Mouse (Mus musculus): Measurements from ENCODE around the gene Arntl. TPM values are rescaled to one million over a fixed set of nuclear protein-coding genes. Genes with fewer than 3 reads are reported as not detected.

Arntl gene
- polyA plus RNA-seq, 1 experiment from 2014 or later = 7.6 TPM

DNA sequence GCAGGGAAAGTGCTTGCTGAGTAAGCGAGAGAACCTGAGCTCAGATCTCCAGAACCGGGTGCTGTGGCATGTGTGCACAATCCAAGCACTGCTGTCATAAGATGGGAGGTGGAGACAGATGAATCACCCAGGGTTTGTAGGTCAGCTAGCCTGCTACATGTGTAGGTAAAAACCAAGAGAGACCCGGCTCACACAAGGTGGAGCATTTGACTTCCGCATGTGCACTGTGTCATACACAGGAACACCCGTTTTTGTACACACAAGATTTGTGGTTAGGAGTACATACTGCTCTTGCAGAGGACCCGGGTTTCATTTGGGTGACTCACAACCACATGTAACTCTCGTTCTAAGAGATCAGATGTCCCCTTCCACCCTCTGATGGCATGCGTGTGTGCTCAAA is 23.5 kb upstream of the Arntl start:
- Histone ChIP-seq H3K27me3 (ENCODE audit: control insufficient read depth, insufficient read depth, low read length) (no peaks in the 10 kb centered on the region), H3K4me3 (ENCODE audit: low read depth, low read length) (no peak overlapping the region), H3K27ac (ENCODE audit: low read depth, low read length) (no peak overlapping the region), H3K9ac (ENCODE audit: low read depth, low read length) (no peak overlapping the region), H3K4me1 (ENCODE audit: control insufficient read depth, insufficient read depth, low read length) (peaks cover 6% of the 10 kb centered on the region; the same call in 1 of the 2 replicates), H3K9me3 (replicated peaks; ENCODE audit: control insufficient read depth, low read length) (no peaks in the 10 kb centered on the region), H3K36me3 (ENCODE audit: control insufficient read depth, insufficient read depth, low read length) (no peaks in the 10 kb centered on the region), H3K4me2 (no peak overlapping the region)
- 78% methylated on average over 8 of the region's 8 CpGs for WGBS (ENCODE audit: insufficient replicate concordance)
- no peak for ATAC-seq (replicated peaks; ENCODE audit: insufficient number of reproducible peaks, low FRiP score, low TSS enrichment)

DNA sequence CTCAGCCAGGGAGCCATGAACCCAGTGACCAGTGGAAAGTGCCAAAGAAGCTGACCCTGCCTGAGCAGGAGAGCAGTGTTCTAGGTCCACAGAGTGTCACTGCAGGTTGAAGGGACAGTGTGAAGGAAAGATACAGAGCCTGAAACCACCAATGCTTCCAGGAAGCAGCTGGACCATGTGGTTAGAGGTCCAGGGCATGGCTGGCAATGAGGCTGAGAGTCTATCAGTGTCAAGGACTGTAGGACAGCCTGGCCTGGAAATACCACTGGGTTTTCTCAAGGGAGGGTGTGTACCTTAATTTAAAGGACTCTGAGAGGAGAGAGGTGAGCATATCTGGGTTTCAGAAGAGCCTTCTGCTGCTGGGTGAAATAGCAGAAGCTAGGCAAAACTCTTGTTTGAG is 22.2 kb upstream of the Arntl start:
- Histone ChIP-seq H3K36me3 (ENCODE audit: control insufficient read depth, insufficient read depth, low read length) (no peaks in the 10 kb centered on the region), H3K27me3 (ENCODE audit: control insufficient read depth, insufficient read depth, low read length) (no peaks in the 10 kb centered on the region), H3K9me3 (replicated peaks; ENCODE audit: control insufficient read depth, low read length) (no peaks in the 10 kb centered on the region), H3K4me3 (ENCODE audit: low read depth, low read length) (no peak overlapping the region), H3K4me2 (no peak overlapping the region), H3K4me1 (ENCODE audit: control insufficient read depth, insufficient read depth, low read length) (peaks cover 6% of the 10 kb centered on the region; the same call in 1 of the 2 replicates), H3K27ac (ENCODE audit: low read depth, low read length) (no peak overlapping the region), H3K9ac (ENCODE audit: low read depth, low read length) (no peak overlapping the region)
- no peak for ATAC-seq (replicated peaks; ENCODE audit: insufficient number of reproducible peaks, low FRiP score, low TSS enrichment)

GRCm38 (mm10) chr7:113186041-113186800 is 21.0 kb upstream of the Arntl start:
- Histone ChIP-seq H3K27me3 (ENCODE audit: control insufficient read depth, insufficient read depth, low read length) (no peaks in the 10 kb centered on the region), H3K4me3 (ENCODE audit: low read depth, low read length) (no peak overlapping the region), H3K36me3 (ENCODE audit: control insufficient read depth, insufficient read depth, low read length) (no peaks in the 10 kb centered on the region), H3K9ac (ENCODE audit: low read depth, low read length) (no peak overlapping the region), H3K4me2 (no peak overlapping the region), H3K27ac (ENCODE audit: low read depth, low read length) (no peak overlapping the region), H3K9me3 (replicated peaks; ENCODE audit: control insufficient read depth, low read length) (no peaks in the 10 kb centered on the region; the same call in 1 of the 2 replicates), H3K4me1 (ENCODE audit: control insufficient read depth, insufficient read depth, low read length) (peaks cover 6% of the 10 kb centered on the region; the same call in 1 of the 2 replicates)
- no peak for ATAC-seq (replicated peaks; ENCODE audit: insufficient number of reproducible peaks, low FRiP score, low TSS enrichment)
- 47% methylated on average over 10 of the region's 10 CpGs for WGBS (ENCODE audit: insufficient replicate concordance)

DNA sequence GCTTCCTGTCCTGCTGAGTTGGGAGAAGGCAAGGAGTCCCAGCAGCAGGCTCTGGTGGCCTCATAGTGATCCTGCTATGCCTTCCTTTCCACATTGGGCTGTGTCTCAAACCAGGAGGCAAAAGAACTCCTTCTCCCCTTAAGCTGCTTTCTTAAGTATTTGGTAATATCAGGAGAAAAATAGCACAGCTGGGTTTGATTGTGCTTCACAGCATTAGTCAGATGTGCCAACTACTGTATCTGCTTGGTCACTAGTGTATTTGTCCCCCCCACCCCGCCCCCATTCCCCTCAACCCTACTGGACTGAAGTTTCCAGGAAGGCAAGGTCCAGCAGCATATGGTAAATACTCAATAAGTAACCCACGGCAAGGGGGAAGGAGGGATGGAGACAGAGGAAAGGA is 19.2 kb upstream of the Arntl start:
- Histone ChIP-seq H3K27me3 (ENCODE audit: control insufficient read depth, insufficient read depth, low read length) (no peaks in the 10 kb centered on the region), H3K9me3 (replicated peaks; ENCODE audit: control insufficient read depth, low read length) (no peaks in the 10 kb centered on the region; the same call in 1 of the 2 replicates), H3K9ac (ENCODE audit: low read depth, low read length) (no peak overlapping the region), H3K4me2 (no peak overlapping the region), H3K4me1 (ENCODE audit: control insufficient read depth, insufficient read depth, low read length) (peaks cover 6% of the 10 kb centered on the region; the same call in 1 of the 2 replicates), H3K4me3 (ENCODE audit: low read depth, low read length) (no peak overlapping the region), H3K36me3 (ENCODE audit: control insufficient read depth, insufficient read depth, low read length) (no peaks in the 10 kb centered on the region), H3K27ac (ENCODE audit: low read depth, low read length) (no peak overlapping the region)
- WGBS (ENCODE audit: insufficient replicate concordance) = 52% methylated on average over 2 of the region's 2 CpGs
- ATAC-seq (replicated peaks; ENCODE audit: insufficient number of reproducible peaks, low FRiP score, low TSS enrichment) = no peak

GRCm38 (mm10) chr7:113188566-113188965 is 18.7 kb upstream of the Arntl start:
- ATAC-seq (replicated peaks; ENCODE audit: insufficient number of reproducible peaks, low FRiP score, low TSS enrichment) = no peak
- 49% methylated on average over 9 of the region's 9 CpGs for WGBS (ENCODE audit: insufficient replicate concordance)
- H3K36me3 ChIP-seq (ENCODE audit: control insufficient read depth, insufficient read depth, low read length) = no peaks in the 10 kb centered on the region
- no peak overlapping the region for H3K27ac ChIP-seq (ENCODE audit: low read depth, low read length)
- H3K4me2 ChIP-seq = no peak overlapping the region
- H3K9me3 ChIP-seq (replicated peaks; ENCODE audit: control insufficient read depth, low read length) = no peaks in the 10 kb centered on the region; the same call in 1 of the 2 replicates
- H3K9ac ChIP-seq (ENCODE audit: low read depth, low read length) = no peak overlapping the region
- no peaks in the 10 kb centered on the region for H3K27me3 ChIP-seq (ENCODE audit: control insufficient read depth, insufficient read depth, low read length)
- no peak overlapping the region for H3K4me3 ChIP-seq (ENCODE audit: low read depth, low read length)
- peaks cover 6% of the 10 kb centered on the region; the same call in 1 of the 2 replicates for H3K4me1 ChIP-seq (ENCODE audit: control insufficient read depth, insufficient read depth, low read length)

DNA sequence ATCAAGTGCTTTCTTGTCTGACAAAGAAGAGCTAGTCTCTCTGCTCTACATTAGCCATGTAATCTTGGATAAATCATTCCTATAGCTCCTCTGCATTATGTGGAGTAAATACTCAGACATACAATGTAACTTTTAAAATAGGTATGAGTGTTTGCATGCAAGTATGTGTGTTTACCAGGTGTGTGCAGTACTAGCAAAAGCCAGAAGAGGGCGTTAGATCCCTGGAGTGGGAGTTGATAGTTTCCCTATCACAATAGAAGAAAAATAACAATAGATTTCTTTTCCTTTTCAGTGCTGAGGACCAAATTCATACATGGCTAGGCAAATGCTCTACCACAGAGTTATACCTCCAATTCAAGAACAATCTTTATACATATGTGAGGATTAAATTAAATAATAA is 15.5 kb upstream of the Arntl start:
- Histone ChIP-seq H3K9ac (ENCODE audit: low read depth, low read length) (no peak overlapping the region), H3K36me3 (ENCODE audit: control insufficient read depth, insufficient read depth, low read length) (no peaks in the 10 kb centered on the region), H3K4me3 (ENCODE audit: low read depth, low read length) (no peak overlapping the region), H3K27ac (ENCODE audit: low read depth, low read length) (no peak overlapping the region), H3K4me1 (ENCODE audit: control insufficient read depth, insufficient read depth, low read length) (no peaks in the 10 kb centered on the region), H3K4me2 (no peak overlapping the region), H3K9me3 (replicated peaks; ENCODE audit: control insufficient read depth, low read length) (no peaks in the 10 kb centered on the region; the same call in 1 of the 2 replicates), H3K27me3 (ENCODE audit: control insufficient read depth, insufficient read depth, low read length) (no peaks in the 10 kb centered on the region)
- no peak for ATAC-seq (replicated peaks; ENCODE audit: insufficient number of reproducible peaks, low FRiP score, low TSS enrichment)
- 52% methylated on average over 1 of the region's 1 CpGs for WGBS (ENCODE audit: insufficient replicate concordance)

- Histone ChIP-seq H3K9ac (ENCODE audit: low read depth, low read length) (no peak overlapping the region), H3K9me3 (replicated peaks; ENCODE audit: control insufficient read depth, low read length) (no peaks in the 10 kb centered on the region; the same call in 1 of the 2 replicates), H3K36me3 (ENCODE audit: control insufficient read depth, insufficient read depth, low read length) (no peaks in the 10 kb centered on the region), H3K4me2 (no peak overlapping the region), H3K4me1 (ENCODE audit: control insufficient read depth, insufficient read depth, low read length) (peaks cover 3% of the 10 kb centered on the region; the same call in 1 of the 2 replicates), H3K27me3 (ENCODE audit: control insufficient read depth, insufficient read depth, low read length) (no peaks in the 10 kb centered on the region), H3K27ac (ENCODE audit: low read depth, low read length) (no peak overlapping the region), H3K4me3 (ENCODE audit: low read depth, low read length) (no peak overlapping the region)
- ATAC-seq (replicated peaks; ENCODE audit: insufficient number of reproducible peaks, low FRiP score, low TSS enrichment) = no peak
- WGBS (ENCODE audit: insufficient replicate concordance) = 46% methylated on average over 8 of the region's 8 CpGs
These were observed 14.4 kb upstream of the Arntl start for GRCm38 (mm10) chr7:113192714-113193365.

DNA sequence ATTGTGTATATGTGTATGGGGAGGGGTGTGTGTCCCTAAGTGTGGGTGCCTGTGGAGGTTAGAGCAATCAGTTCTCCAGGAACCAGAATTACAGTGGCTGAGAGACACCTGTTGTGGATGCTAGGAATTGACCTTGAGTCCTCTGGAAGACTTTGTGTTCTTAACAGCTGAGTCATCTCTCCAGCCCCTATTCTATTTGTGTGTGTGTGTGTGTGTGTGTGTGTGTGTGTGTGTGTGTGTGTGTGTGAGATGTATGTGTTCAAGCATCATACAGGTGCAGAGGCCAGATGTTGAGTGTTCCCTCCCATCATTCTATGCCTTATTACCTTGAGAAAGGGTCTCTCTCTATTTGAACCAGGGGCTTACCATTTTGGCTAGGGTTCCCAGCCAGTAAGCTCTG is 13.4 kb upstream of the Arntl start:
- Histone ChIP-seq H3K27me3 (ENCODE audit: control insufficient read depth, insufficient read depth, low read length) (no peaks in the 10 kb centered on the region), H3K27ac (ENCODE audit: low read depth, low read length) (no peak overlapping the region), H3K4me3 (ENCODE audit: low read depth, low read length) (no peak overlapping the region), H3K4me2 (no peak overlapping the region), H3K36me3 (ENCODE audit: control insufficient read depth, insufficient read depth, low read length) (no peaks in the 10 kb centered on the region), H3K9ac (ENCODE audit: low read depth, low read length) (no peak overlapping the region), H3K9me3 (replicated peaks; ENCODE audit: control insufficient read depth, low read length) (no peaks in the 10 kb centered on the region; the same call in 1 of the 2 replicates), H3K4me1 (ENCODE audit: control insufficient read depth, insufficient read depth, low read length) (peaks cover 3% of the 10 kb centered on the region; the same call in 1 of the 2 replicates)
- no peak for ATAC-seq (replicated peaks; ENCODE audit: insufficient number of reproducible peaks, low FRiP score, low TSS enrichment)

All from heart, embryonic 11.5 days (tissue).